Mouse (Mus musculus): ENCODE measurements around the gene Fam161b.

GRCm38 (mm10) chr12:84396947-84397679 lies 35.5 kb upstream of the Fam161b start:
- TF ChIP-seq POLR2A (IDR thresholded peaks at IDR 0.05; ENCODE audit: borderline replicate concordance, insufficient read depth, low read length) (no peak), CTCF (IDR thresholded peaks at IDR 0.05; ENCODE audit: borderline replicate concordance, insufficient read depth, low read depth, low read length) (no peak)

Data from cerebellum, adult 2 months (tissue).